Mouse (Mus musculus) layer of hippocampus, postnatal 10 days (tissue): ENCODE measurements around the gene Abcc12. TPM values are rescaled to one million over a fixed set of nuclear protein-coding genes. Genes with fewer than 3 reads are reported as not detected.
A peak's percentile ranks its signal among the peaks of the same experiment; 100 is the strongest.

Source experiments
- DNase-seq, 2 experiments: peaks; one replicate each; pipeline ENCODE4 v3.0.0; 2021; ENCODE audit warnings: low spot score in 2 of 2
- total RNA-seq, 2 experiments: library from RNA; stranded (reverse); gene quantifications; 2 replicates each; pipeline ENCODE4 v1.2.3; 2021

The Abcc12 gene
- total RNA-seq, 2 experiments from 2014 or later = 0.67 to 0.80 TPM

DNA sequence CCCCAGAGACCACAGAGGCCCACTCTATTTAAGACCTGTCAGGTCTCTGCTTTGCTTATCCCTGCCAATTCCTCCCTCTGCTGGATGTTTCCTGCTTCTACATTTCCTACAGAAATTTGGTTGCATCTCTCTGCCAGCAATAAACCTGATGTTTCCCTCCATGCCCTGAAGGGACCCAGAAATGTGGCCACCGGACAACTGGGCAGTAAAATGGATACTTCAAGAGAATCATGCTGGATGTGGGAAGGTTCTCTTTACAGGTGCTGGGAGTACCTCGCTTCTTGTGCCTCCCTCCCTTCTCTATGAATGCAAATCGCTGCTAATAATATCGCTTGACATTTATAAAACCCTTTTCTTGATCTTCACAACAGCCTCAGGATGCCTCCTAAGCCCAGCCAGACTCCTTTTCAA is 1.4 kb upstream of the Abcc12 start:
- DNase-seq = peak in 1 of 2 experiments; percentile 32

DNA sequence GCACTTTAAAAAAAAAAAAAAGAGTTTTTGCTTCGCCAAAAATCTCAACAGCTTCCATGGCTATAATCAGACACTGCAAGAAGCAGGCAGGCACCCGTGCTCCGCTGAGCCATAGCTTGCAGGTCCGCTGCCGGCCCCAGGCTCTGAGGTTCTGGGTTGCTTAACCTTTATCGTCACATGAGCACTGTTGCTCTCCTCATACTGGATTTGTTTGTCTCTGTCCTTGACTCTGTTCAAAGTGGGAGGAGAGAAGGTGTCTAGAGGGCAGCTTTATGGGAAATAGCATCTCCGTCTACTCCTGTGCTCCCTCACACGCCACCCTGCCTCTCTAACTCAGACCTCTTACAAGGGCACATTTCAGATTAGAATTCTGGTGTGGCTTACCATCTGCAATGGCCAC is 1.8 kb downstream of the Abcc12 start:
- DNase-seq = no peak

DNA sequence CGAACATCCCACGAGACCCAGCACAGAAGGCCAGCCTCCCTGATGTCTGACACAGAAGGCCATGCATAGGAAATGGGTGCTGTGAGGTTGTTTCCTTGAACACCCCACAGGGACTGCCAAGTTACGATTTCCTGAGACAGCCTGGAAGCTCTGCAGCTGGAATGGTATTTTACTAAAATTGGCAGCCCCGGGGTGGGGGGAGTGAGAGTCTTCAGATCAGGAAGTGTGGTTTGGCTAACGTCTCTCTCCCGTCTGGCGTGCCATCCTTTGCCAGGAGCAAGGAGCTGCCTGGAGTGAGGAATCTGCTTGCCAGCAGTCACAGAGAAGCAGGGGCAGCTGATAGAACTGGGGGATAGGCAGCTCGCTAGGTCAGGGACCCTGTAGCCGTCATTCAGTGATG is 2.4 kb downstream of the Abcc12 start:
- peak; percentile 53 to 66 for DNase-seq

DNA sequence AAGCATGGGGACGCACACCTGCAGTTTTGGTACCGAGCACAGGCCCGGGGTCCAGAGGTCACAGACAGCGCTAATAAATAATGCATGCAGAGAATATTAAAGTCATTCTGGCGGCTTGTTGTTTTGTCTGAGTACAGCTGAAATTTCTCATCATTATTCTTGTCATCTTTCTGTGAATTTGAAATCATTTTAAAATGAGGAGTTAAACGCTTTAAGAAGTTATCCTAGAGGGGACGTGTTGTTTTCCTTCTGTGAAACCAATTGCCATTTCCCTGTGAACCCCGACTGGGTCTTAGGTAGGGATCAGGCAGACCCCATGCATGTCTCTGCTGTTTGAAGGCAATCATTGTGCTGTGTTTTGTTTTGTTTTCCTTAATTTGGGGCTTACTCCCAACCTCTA is 2.9 kb downstream of the Abcc12 start:
- no peak for DNase-seq

DNA sequence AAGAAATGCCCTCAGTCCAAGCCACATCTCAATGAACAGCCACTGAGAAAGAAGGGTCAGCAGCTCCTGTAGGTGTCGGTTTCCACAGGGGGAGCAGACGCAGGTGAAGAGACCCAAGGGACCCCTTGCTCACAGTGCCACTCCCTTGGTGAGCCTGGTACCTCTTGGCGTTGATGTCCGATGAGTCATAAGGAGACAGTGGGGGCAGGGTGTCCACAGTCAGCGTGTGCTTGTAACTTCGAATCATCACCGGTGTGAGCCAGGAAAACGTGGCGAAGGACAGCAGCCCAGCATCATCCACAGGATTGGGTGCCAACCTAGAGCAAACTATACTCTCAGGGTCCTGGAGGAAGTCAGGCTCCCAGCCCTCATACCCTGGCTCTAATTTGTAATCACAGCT is 16.8 kb downstream of the Abcc12 start:
- no peak for DNase-seq

DNA sequence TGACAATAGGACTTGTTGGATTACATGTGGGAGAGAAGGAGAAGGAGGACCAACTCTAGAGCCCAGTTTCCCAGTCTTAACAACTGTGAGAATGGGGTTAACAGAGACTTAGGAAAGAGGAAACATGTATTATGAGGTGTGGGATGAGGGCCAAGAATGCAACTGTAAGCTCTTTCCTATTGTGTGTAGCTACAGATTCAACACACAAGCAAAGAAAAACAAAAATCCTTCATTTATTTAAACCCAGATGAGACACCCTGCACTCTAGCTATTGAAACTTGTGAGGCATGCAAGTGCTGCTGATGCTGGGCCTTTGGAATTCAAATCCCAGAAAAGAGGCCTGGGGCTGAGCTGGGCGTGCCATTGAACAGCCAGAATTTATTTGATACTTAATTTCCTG is 18.7 kb downstream of the Abcc12 start:
- DNase-seq = no peak

DNA sequence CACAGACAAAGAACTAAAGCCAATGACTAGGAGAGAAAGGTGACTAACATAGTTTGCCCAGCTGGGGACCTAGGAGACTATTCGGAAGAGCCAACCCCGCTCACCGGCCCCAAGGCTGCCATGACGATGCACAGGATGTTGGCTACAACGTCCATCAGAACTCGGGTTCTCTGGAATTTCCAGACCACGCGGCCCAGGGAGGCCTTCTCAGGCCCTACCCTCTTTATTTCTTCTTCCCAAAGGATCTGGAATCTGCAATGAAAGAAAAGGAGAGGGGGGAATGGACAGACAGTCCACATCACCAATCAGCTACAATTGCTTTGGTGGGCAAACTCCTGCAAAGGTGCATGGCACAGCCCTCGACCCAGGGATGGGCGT is 19.8 kb downstream of the Abcc12 start:
- no peak for DNase-seq

DNA sequence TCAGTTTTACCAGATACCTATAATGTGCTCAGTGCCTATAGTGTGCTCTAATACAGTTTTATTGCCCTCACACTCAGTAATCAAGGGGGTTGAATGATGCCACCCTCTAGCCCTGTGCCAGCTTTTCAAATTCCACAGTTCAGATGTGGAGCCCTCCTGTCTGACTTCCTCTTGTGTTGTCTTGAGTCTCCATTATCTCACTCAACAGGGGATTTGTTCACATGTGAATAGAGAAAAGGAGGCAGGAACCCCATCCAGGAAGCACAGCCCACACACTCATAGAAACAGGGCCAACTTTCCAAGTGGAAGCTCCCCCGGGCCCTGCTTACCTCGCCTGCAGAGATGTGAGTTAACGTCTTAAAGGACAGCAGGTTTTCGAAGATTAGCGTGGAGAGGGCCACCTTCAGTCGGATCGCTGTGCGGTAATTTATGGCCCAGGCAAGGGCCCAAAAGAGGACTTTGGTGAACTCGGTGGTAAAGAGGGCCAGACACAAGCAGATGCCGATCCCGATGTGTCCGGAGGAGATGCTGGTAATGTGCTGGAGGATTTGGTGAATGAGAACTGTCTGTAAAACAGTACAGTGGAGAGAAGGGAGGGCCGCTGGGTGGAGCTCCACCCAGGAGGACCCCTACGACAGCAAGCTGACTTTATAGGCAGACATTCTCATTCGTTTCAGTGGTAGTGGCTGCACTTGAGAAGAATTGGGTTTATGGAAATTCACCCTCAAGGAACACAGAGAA is 20.4 kb downstream of the Abcc12 start:
- DNase-seq = no peak

DNA sequence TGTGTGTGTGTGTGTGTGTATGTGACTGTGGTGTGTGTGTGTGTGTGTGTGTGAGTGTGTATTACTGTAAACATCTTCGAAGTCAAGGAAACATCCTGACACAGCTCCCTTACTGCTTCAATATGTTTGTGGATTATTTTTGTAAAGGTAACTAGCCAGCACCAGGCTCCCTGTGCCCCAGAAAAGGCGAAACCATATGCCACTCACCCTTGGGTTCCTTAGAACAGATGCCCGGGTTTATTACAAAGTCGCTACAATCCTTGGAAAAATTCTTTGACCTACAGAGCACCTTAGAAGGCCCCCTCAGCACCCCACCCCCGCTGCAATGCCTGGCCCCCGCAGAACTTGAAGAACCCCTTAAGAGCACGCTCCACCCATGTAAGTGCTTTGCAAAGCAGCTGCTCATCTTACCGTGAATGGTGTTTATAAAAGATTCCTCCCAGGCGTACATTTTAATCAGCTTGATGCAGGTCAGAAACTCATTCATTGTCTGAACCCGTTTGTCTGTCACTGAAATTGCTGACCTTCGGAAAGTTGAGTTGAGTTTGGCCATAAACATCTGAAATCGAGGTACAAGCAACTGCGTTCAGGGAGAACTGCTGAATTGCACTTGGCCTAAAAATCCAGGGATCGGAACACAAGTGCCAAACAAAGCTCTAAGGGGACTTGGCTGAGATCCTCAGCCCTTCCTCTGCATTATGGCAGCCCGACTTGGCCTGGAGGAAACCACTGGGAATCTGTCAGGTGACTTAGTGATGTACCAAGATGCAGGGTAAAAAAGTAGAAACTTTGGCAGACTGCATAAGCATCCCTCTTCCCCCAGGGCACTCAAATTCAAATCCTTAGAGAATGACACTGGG is 23.1 kb downstream of the Abcc12 start:
- DNase-seq = no peak

DNA sequence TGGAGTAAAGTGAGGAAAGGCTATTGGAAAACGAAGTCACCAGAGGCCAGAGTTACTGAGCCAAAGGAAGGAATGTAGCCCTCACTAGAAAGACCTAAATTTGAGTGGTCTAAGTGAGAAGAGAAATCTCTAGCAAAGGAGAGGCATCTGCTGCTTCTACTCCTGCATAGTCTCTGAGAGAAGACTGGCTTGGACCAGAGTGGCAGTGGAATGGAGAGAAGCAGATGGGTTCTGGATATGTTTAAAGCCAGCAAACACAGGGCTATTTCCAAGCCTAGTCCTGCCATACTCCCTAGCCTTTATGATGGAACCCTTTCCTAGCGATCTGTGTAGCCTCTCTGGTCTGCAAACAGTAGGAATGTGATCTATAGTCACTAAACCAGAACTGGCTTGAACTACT is 24.9 kb downstream of the Abcc12 start:
- no peak for DNase-seq

DNA sequence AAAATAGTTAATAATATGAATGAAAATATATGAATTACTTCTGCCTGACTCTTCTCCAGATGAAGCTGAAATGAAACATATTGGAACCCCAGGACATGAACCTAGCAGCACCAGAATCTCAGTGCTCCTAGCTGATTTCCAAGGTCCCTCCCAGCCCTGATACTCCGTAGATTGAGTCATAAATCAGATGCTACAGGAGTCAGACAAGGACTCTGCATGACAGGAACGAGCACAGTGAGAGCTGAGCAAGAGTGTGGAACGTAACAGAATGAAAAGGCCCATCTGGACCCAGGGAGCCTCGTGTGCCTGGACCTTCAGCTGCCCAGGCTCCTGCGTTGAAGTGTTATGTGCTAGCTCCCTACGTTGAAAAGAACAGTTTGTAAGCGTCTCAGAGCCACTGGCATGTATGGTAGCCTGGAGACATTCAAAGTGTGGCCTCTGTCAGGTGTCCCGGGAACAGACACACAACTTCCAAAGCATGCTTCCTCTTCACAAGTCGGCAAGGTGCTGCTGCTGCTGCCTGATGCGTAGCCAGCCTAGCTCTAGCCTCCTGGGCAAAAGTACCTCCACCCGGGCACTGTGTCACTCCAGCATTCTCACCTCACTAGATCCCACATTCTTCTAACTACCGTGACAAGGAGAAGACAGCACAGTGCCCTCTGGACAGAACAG is 26.1 kb downstream of the Abcc12 start:
- DNase-seq = no peak

DNA sequence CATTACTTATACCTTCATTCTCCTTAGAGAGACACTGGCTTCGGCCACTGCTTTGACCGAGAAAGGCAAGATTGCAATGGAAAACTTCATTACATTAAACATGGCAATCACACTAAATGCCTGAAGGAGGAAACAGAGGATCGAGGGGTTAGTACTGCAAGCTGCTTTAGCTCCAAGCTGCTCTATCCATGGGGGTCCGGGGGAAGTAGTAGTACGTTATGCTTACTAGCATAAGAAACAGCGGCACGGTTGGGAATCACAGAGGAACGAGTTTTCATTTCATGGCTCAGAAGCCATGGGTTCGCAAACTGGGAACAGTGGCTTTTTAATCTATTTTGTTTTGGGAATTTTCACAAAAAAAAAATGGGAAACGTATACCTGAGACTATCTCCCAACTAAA is 30.0 kb downstream of the Abcc12 start:
- no peak for DNase-seq

DNA sequence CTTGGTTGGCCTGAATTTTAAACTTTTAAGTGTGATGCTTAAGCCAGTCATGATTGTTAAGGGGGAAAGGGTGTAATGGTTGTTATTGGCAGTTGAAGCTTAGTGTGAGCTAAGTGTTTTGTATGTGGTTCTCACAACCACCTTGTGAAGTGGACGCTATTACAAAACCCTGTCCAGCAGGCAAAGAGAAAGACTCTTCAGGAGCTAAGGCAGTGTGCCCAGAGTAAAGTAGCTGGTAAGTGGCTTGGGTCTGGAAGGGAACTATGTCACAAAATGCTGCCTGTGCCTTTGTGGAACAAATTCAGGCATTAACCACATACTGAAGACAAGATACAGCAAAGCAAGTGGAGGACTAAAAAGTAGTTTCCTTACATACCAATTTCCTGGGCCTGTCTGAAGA is 34.5 kb downstream of the Abcc12 start:
- no peak for DNase-seq

DNA sequence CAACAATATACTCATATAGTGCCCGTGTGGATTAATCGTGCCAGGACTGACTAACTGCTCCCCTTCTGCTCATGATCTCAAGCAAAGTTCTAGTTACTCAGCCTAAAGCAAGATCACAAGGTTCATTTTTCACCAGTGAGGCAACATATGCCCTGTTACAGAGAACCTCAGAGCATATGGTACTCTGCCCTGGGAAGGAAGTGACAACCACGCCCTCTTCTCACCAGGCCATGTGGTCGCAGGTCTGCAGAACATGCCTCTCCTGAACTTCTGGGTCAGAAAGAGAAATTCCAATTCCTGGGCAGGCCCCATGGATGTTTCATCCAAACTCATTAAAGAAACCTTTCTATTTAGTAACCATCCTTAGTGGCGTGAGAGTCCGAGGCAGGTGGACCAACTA is 39.6 kb downstream of the Abcc12 start:
- DNase-seq = no peak

DNA sequence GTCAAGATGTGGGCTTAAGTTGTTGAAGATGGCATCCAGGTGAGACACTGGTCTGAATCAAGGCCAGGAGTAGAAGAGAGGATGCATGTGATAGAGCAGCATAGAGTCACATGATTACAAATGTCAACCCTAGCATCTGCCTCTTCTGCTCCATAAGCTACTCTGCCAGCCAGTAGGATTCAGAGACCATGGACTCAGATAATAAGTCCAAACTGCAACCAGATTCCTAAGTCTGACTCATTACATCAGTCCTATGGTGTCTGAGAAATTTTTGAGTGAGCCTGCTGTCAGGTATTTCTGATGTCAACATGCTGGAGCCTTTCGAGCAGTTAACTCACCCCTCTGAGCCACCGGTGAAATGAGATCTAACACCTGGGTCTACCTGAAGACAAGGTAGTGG is 40.1 kb downstream of the Abcc12 start:
- no peak for DNase-seq

DNA sequence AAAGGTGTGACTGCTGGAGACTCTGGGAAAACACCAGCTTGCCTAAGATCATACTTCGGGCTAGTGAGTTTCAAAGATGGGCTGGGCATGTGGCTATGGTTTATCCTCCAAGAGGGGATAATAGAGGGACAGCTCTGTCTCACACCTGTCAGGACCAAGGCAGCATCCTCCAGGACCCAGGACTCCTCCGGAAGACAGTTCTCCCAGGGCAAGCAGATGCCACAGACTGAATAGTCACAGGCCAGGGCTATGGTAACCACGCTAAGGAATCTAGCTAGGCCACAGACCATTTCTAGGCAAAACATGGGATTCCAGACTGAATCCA is 43.9 kb downstream of the Abcc12 start:
- DNase-seq = no peak

DNA sequence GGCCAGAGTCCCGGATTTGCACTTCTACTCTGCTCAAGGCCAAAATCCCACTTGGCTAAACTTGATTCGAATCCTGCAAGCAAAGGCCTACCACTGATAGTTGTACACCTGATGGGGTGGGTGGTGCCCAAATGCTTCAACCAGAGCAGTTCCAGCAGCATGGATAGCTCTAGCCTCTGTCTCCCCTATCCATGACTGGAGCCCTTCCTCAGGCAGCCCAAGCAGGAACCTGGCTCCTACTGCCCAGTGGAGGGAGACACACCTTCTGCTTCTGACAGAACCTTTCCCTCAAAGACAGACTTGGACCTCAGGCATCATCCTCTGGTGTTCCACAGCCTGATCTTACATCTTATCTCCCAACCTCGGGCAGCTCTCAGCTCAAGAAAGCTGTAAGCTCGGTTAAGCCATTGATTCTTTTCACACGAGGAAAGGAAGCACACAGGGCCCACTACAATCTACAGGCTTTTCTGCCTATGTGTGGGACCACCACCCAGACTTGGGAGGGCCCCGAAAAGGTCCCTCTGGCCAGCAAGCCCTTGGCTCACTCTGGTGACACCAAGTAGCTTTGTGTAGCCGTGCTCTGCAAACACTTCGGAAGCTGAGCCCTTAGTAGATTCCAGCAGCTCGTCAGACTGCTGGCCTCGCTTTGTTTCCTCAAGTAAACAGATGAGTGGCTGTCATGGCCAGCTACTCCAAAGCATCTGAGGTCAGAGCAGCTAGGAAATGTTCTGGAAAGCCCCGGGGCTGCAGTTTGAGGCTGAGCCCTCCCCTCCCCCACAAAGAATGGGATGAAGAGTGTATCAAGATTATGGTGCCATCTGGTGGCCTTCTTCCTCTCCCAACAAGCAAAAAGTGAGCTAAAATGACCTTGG is 44.5 kb downstream of the Abcc12 start:
- peak; percentile 70 to 85 for DNase-seq

DNA sequence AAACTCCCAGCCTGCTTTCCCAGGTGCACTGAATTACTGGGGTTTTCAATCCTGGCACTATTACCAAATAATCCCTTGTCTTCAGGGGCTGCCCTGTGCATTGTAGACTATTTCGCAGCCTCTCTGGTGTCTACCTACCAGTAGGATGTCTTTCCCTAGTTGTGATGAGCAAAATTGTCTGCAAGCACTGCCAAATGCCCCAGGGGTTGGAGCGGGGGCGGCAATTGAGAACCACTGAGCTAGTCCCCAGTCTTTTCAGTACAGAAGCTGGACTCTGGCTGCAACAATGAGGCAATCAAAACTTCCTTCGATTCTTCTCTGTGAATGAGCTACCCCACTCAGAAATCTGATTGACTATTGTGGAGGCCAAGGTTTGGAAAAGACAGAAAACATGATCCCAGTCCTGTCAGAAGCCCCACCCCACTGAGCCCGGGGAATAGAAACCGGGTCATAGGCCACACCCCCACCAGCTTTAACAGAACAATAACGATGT is 45.4 kb downstream of the Abcc12 start:
- DNase-seq = no peak

DNA sequence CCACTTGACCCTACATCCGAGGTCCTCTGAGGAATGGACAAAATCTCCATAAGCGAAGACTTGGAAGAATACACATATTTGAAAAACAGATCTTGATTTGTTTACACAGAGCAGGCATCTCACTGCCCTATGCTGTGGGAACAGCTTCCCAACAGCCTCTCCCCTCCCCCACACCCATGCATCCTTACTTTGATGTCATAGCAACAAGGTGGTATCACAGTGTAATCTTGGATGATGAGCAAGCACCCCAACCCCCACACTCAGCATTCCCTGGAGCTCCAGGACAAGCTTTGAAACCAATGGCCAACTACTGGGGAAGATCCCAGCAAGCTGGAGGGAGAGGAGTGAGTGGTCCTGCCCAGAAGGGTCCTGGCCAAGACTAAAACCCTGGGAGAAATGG is 50.8 kb downstream of the Abcc12 start:
- DNase-seq = no peak

DNA sequence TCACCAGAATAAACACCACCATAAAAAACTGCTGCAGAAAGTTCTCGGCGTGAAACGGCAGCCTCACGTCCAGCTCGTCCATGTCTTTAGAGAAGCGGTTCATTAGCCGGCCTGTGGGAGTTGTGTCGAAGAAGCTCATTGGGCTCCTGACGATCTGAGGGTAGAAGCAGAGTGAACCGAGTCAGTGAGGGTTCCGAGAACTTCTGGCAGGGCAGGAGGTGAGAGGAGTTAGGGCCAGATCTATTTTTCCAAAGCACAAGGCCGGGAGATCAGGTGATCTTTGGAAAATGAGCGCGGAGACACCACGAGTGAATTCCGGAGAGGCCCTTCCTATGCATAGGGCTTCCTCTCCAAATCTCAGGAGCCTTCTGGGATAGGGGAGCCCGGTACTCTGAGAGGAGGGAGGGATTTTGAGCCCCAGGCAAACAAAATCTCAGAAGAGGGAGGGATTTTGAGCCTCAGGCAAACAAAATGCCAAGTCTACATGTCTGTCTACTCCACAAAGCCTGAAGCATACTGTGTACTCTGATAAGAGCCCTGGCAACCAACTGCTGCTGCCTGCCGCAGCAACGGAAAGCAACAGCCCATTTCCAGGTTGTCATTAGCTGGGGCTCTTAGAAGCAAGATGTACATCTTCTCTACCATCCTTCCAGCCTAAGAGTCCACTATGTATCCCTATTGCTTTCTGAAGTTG is 53.0 kb downstream of the Abcc12 start:
- no peak for DNase-seq

DNA sequence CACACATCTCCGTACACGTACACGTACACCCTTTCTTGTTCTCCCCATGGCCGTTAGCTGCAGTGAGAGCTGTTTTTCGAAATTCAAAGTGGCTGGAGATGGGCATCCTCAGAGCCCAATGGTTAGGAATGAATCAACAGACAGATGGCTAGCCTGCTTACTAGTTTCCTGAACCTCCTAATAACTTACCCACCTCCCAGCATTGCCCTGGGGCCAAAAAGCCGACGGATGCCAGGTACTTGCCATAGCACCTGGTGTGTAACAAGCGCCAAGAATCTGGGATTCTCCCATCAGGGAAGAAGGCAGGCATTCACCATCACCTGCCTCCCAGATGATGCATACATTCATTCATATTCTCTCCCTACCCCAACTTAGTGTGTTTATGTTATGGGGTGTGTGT is 53.7 kb downstream of the Abcc12 start:
- DNase-seq = no peak
